Mouse (Mus musculus): ENCODE measurements at regions not wholly inside any gene's neighbourhood (a gene's known extent, or its start where the extent isn't known, plus 50 kb on each side); places are given as distances from the start of the nearest gene placed in this dataset.

DNA sequence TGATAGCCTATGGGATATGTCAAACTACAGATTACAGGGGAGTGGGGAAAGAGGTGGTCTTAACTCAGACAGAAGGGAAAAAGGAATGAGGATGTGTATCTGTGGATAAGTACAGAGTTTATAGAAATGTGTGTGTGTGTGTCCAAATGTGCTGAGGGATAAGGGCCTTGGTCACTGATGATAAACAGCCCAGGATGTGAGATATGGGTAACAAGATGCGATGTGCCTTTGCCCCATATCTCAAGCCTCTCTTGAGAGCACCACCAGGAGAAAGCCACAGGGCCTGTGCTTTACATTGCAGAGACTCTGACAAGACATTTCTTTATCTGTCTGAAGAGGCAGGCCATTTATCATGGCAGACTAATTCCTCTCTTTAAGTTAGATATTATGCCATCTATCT is 132.8 kb upstream of the Cited2 start:
- intact Hi-C loops (cut with DNase I): no loop called here
- WGBS: 75% methylated on average over 1 of the region's 1 CpGs

DNA sequence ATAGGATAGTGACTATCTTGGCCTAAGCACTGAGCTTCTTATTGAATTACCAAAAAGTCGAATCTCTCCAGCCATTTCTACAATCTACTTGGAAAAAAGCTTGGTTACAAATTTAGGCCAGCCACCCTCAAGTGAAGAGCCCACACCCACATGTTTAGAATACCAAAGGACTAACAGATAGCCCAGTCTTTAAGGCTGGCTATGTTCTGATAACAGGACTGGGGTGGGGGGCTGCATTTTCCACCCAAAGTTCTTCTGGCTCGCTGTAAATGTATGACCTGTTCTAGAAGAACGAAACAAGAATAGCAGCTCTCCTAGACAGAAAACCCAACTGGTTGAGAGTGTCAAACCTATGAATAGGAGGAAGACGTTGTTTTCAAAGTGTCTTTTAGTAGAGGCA is 130.6 kb upstream of the Cited2 start:
- no peak for DNase-seq
- Histone ChIP-seq H3K4me3 (no peak overlapping the region), H3K4me1 (ENCODE audit: control insufficient read depth, insufficient read depth, low read length) (no peaks in the 10 kb centered on the region), H3K36me3 (ENCODE audit: control insufficient read depth, insufficient read depth, low read length) (no peaks in the 10 kb centered on the region), H3K9ac (ENCODE audit: low read depth, low read length) (no peak overlapping the region), H3K27me3 (ENCODE audit: control insufficient read depth, insufficient read depth, low read length) (no peaks in the 10 kb centered on the region), H3K27ac (no peak overlapping the region), H3K79me2 (replicated peaks; ENCODE audit: control insufficient read depth, insufficient read depth, low read length) (no peaks in the 10 kb centered on the region)
- intact Hi-C loops (cut with DNase I): no loop called here
- 63% methylated on average over 4 of the region's 4 CpGs for WGBS
- no peak for TF ChIP-seq EP300 (IDR thresholded peaks at IDR 0.05; ENCODE audit: insufficient read depth, low read depth, low read length)
- TF ChIP-seq CTCF (IDR thresholded peaks at IDR 0.05): no peak
- no peak for TF ChIP-seq POLR2A (IDR thresholded peaks at IDR 0.05; ENCODE audit: insufficient read depth, low read depth, low read length)

More for the DNA sequence above, 132.8 kb upstream of the Cited2 start:
- no peak overlapping the region for H3K4me3 ChIP-seq
- TF ChIP-seq EP300 (IDR thresholded peaks at IDR 0.05; ENCODE audit: insufficient read depth, low read depth, low read length): no peak
- no peak for TF ChIP-seq CTCF (IDR thresholded peaks at IDR 0.05)
- no peak for TF ChIP-seq POLR2A (IDR thresholded peaks at IDR 0.05; ENCODE audit: insufficient read depth, low read depth, low read length)
- H3K4me1 ChIP-seq (ENCODE audit: control insufficient read depth, insufficient read depth, low read length): no peaks in the 10 kb centered on the region
- H3K27ac ChIP-seq: no peak overlapping the region
- no peak overlapping the region for H3K9ac ChIP-seq (ENCODE audit: low read depth, low read length)
- no peaks in the 10 kb centered on the region for H3K27me3 ChIP-seq (ENCODE audit: control insufficient read depth, insufficient read depth, low read length)
- no peak for DNase-seq
- no peaks in the 10 kb centered on the region for H3K36me3 ChIP-seq (ENCODE audit: control insufficient read depth, insufficient read depth, low read length)
- no peaks in the 10 kb centered on the region for H3K79me2 ChIP-seq (replicated peaks; ENCODE audit: control insufficient read depth, insufficient read depth, low read length)

DNA sequence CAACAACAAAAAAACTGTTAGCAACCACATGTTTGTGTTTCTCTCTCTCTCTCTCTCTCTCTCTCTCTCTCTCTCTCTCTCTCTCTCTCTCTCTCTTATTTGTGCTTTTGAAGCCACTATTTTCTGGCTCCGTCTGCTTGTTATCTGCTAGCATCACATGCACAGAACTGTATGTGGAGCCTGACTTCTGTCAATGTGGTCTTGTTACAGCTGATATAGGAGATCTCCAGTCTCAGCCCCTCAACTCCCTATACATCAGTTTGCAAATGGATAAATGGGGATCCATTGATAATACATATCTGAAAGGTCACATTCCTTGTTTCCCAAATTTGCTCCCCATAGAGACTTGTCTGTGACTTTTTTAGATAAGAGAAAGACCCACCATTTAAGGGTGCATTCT is 126.9 kb upstream of the Cited2 start:
- WGBS: 65% methylated on average over 1 of the region's 1 CpGs
- TF ChIP-seq EP300 (IDR thresholded peaks at IDR 0.05; ENCODE audit: insufficient read depth, low read depth, low read length) (no peak), CTCF (IDR thresholded peaks at IDR 0.05) (no peak), POLR2A (IDR thresholded peaks at IDR 0.05; ENCODE audit: insufficient read depth, low read depth, low read length) (no peak)
- no peak overlapping the region for H3K9ac ChIP-seq (ENCODE audit: low read depth, low read length)
- no peak for DNase-seq
- no peak overlapping the region for H3K4me3 ChIP-seq
- H3K27me3 ChIP-seq (ENCODE audit: control insufficient read depth, insufficient read depth, low read length): no peaks in the 10 kb centered on the region
- intact Hi-C loops (cut with DNase I): no loop called here
- H3K36me3 ChIP-seq (ENCODE audit: control insufficient read depth, insufficient read depth, low read length): no peaks in the 10 kb centered on the region
- peaks cover 1% of the 10 kb centered on the region; the same call in 1 of the 2 replicates for H3K4me1 ChIP-seq (ENCODE audit: control insufficient read depth, insufficient read depth, low read length)
- H3K27ac ChIP-seq: no peak overlapping the region
- no peaks in the 10 kb centered on the region for H3K79me2 ChIP-seq (replicated peaks; ENCODE audit: control insufficient read depth, insufficient read depth, low read length)

DNA sequence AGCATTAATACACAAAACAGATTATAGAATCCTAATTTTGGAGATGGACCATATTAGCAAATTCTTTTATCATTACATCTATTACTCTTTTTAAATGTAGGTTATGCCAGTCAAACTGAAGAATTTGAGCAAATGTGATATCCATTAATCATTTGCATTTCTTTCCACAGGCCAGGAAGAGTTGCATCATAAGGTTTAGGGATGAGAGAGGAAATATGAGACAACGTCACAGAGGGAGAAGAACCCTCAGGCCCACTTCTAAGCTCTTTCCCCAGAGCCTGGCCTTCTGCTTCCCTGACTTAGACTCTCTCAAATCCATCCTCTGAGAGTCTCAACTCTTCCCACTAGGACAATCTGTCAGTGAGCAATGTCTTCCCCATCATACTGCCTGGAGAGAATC is 126.3 kb upstream of the Cited2 start:
- H3K9ac ChIP-seq (ENCODE audit: low read depth, low read length): no peak overlapping the region
- H3K27me3 ChIP-seq (ENCODE audit: control insufficient read depth, insufficient read depth, low read length): no peaks in the 10 kb centered on the region
- no peak for DNase-seq
- H3K79me2 ChIP-seq (replicated peaks; ENCODE audit: control insufficient read depth, insufficient read depth, low read length): no peaks in the 10 kb centered on the region
- intact Hi-C loops (cut with DNase I): no loop called here
- whole genome bisulfite sequencing: 73% methylated on average over 1 of the region's 1 CpGs
- no peak overlapping the region for H3K27ac ChIP-seq
- TF ChIP-seq EP300 (IDR thresholded peaks at IDR 0.05; ENCODE audit: insufficient read depth, low read depth, low read length) (no peak), CTCF (IDR thresholded peaks at IDR 0.05) (no peak), POLR2A (IDR thresholded peaks at IDR 0.05; ENCODE audit: insufficient read depth, low read depth, low read length) (no peak)
- peaks cover 1% of the 10 kb centered on the region; the same call in 1 of the 2 replicates for H3K4me1 ChIP-seq (ENCODE audit: control insufficient read depth, insufficient read depth, low read length)
- H3K36me3 ChIP-seq (ENCODE audit: control insufficient read depth, insufficient read depth, low read length): no peaks in the 10 kb centered on the region
- no peak overlapping the region for H3K4me3 ChIP-seq

DNA sequence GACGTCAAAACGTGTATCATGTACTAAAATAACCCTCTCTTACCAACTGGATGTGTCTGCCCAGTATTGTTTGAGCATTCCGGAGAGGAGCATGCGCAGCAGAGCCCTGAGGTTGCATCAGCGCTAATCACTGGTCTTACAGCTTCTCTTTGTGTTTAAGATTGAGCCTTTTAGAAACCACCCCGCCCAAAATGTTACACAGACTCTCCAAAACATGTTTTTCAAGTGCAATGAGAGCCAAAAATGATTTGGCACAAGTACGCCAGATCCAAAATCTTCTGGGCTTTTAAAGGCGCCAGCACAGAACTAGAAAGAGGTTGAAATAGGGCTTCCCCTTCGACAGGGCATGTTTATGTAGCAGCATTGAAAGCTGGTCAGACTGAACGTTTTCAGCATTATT is 123.8 kb upstream of the Cited2 start:
- no peak overlapping the region for H3K9ac ChIP-seq (ENCODE audit: low read depth, low read length)
- H3K4me3 ChIP-seq: no peak overlapping the region
- no peaks in the 10 kb centered on the region for H3K79me2 ChIP-seq (replicated peaks; ENCODE audit: control insufficient read depth, insufficient read depth, low read length)
- no peak overlapping the region for H3K27ac ChIP-seq
- no peaks in the 10 kb centered on the region for H3K36me3 ChIP-seq (ENCODE audit: control insufficient read depth, insufficient read depth, low read length)
- H3K27me3 ChIP-seq (ENCODE audit: control insufficient read depth, insufficient read depth, low read length): no peaks in the 10 kb centered on the region
- intact Hi-C loops (cut with DNase I): no loop called here
- WGBS: 68% methylated on average over 10 of the region's 10 CpGs
- peaks cover 1% of the 10 kb centered on the region; the same call in 1 of the 2 replicates for H3K4me1 ChIP-seq (ENCODE audit: control insufficient read depth, insufficient read depth, low read length)
- TF ChIP-seq EP300 (IDR thresholded peaks at IDR 0.05; ENCODE audit: insufficient read depth, low read depth, low read length): no peak
- no peak for TF ChIP-seq POLR2A (IDR thresholded peaks at IDR 0.05; ENCODE audit: insufficient read depth, low read depth, low read length)
- no peak for TF ChIP-seq CTCF (IDR thresholded peaks at IDR 0.05)
- peak; percentile 30 to 62 for DNase-seq

DNA sequence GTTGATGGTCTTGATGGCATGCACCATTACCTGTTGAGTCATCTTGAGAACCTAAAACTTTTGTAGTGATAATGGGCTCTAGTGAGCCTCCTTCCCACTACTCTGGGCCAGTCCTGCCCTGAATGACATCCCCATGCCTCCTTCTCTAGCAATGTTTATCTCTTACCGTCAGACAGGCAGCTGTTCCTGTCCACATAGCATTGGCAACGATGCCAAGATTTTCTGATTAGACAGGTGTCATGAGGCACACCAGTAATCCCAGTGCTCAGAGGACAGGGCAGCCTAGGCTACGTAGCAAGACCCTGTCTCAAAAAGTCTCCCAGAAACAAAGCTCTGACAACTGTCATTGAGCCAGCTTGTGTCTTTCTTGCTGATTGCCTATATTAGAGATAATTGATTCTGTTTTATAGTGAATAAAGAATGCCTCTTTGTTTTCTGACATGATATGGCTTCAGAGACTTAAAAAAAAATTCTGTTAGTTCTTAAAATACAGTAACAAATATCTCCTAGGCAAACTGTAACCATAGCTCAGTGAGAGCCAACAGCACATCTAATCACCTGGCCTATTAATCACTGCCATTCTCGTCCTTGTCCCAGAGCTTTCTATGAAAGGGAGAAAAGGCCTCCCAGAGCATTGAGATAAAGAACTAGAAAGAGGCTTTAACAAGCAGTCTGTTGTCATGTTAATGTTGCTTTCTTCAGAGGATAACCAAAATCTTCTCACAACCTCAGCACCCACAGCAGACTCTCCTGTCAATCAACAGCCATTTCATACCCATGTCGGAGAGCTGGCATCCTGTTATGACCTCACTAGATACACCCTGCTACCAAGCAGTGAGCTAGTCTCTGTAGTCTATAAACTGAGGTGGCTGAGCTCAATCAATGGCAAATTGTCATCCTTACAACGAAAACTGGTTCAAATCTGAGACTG is 122.9 kb upstream of the Cited2 start:
- H3K4me1 ChIP-seq (ENCODE audit: control insufficient read depth, insufficient read depth, low read length): peaks cover 1% of the 10 kb centered on the region; the same call in 1 of the 2 replicates
- no peak overlapping the region for H3K9ac ChIP-seq (ENCODE audit: low read depth, low read length)
- intact Hi-C loops (cut with DNase I): no loop called here
- no peak overlapping the region for H3K27ac ChIP-seq
- H3K4me3 ChIP-seq: no peak overlapping the region
- no peak for DNase-seq
- WGBS: 64% methylated on average over 6 of the region's 6 CpGs
- TF ChIP-seq POLR2A (IDR thresholded peaks at IDR 0.05; ENCODE audit: insufficient read depth, low read depth, low read length): no peak
- no peak for TF ChIP-seq CTCF (IDR thresholded peaks at IDR 0.05)
- TF ChIP-seq EP300 (IDR thresholded peaks at IDR 0.05; ENCODE audit: insufficient read depth, low read depth, low read length): no peak
- no peaks in the 10 kb centered on the region for H3K36me3 ChIP-seq (ENCODE audit: control insufficient read depth, insufficient read depth, low read length)
- no peaks in the 10 kb centered on the region for H3K27me3 ChIP-seq (ENCODE audit: control insufficient read depth, insufficient read depth, low read length)
- H3K79me2 ChIP-seq (replicated peaks; ENCODE audit: control insufficient read depth, insufficient read depth, low read length): no peaks in the 10 kb centered on the region

All from heart, adult 2 months (tissue).